Mouse (Mus musculus): Measurements from ENCODE around the gene Rtn2. TPM values are rescaled to one million over a fixed set of nuclear protein-coding genes. Genes with fewer than 3 reads are reported as not detected.

Gene Rtn2
- polyA plus RNA-seq, 1 experiment, result 6.8 TPM

- TF ChIP-seq POLR2A (IDR thresholded peaks at IDR 0.05; ENCODE audit: low read depth, low read length) (no peak), CTCF (IDR thresholded peaks at IDR 0.05; ENCODE audit: borderline replicate concordance, insufficient read depth, low read length) (no peak)
- Histone ChIP-seq H3K4me1 (ENCODE audit: control insufficient read depth, insufficient read depth, low read length) (peaks cover 7% of the 10 kb centered on the region), H3K4me3 (ENCODE audit: insufficient read depth, low read length) (no peak overlapping the region)
These were observed 31.6 kb downstream of the Rtn2 start for GRCm38 (mm10) chr7:19314033-19314432.

GRCm38 (mm10) chr7:19316451-19317161 is 34.2 kb downstream of the Rtn2 start:
- Histone ChIP-seq H3K27ac (ENCODE audit: insufficient read depth, low read length) (no peak overlapping the region), H3K4me1 (ENCODE audit: control insufficient read depth, insufficient read depth, low read length) (peaks cover 10% of the 10 kb centered on the region)

More at GRCm38 (mm10) chr7:19314033-19314432, 31.6 kb downstream of the Rtn2 start:
- no peak overlapping the region for H3K27ac ChIP-seq (ENCODE audit: insufficient read depth, low read length)

GRCm38 (mm10) chr7:19318201-19318600 is 35.8 kb downstream of the Rtn2 start:
- H3K4me1 ChIP-seq (ENCODE audit: control insufficient read depth, insufficient read depth, low read length), result peaks cover 10% of the 10 kb centered on the region
- no peak for TF ChIP-seq CTCF (IDR thresholded peaks at IDR 0.05; ENCODE audit: borderline replicate concordance, insufficient read depth, low read length)
- H3K4me3 ChIP-seq (ENCODE audit: insufficient read depth, low read length), result no peak overlapping the region
- H3K27ac ChIP-seq (ENCODE audit: insufficient read depth, low read length), result no peak overlapping the region

More at GRCm38 (mm10) chr7:19316451-19317161, 34.2 kb downstream of the Rtn2 start:
- no peak for TF ChIP-seq CTCF (IDR thresholded peaks at IDR 0.05; ENCODE audit: borderline replicate concordance, insufficient read depth, low read length)
- TF ChIP-seq POLR2A (IDR thresholded peaks at IDR 0.05; ENCODE audit: low read depth, low read length), result no peak
- no peak overlapping the region for H3K4me3 ChIP-seq (ENCODE audit: insufficient read depth, low read length)

- H3K4me1 ChIP-seq (ENCODE audit: control insufficient read depth, insufficient read depth, low read length), result peaks cover 10% of the 10 kb centered on the region
- no peak overlapping the region for H3K4me3 ChIP-seq (ENCODE audit: insufficient read depth, low read length)
- no peak overlapping the region for H3K27ac ChIP-seq (ENCODE audit: insufficient read depth, low read length)
- no peak for TF ChIP-seq CTCF (IDR thresholded peaks at IDR 0.05; ENCODE audit: borderline replicate concordance, insufficient read depth, low read length)
- no peak for TF ChIP-seq POLR2A (IDR thresholded peaks at IDR 0.05; ENCODE audit: low read depth, low read length)
These were observed 36.3 kb downstream of the Rtn2 start for GRCm38 (mm10) chr7:19318676-19319075.

DNA sequence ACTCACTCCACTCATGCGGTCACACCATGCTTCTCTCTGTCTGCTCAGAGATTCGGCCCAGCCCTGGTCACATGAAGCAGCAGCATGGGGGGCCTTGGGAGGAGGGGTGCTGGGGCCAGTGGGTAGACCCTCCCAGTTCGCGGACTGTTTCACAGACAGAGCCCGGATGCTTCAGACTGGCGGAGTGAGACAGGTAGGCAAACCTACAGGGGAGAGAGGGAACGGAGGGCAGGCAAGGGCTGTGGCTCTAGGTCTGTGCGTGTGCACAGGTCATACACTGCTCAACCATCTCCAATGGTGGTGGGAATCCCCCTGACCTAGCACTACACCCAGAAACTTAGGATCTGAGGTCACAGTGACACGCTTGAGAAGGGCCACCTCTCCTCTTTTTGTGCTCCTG is 37.0 kb downstream of the Rtn2 start:
- TF ChIP-seq POLR2A (IDR thresholded peaks at IDR 0.05; ENCODE audit: low read depth, low read length) (no peak), CTCF (IDR thresholded peaks at IDR 0.05; ENCODE audit: borderline replicate concordance, insufficient read depth, low read length) (no peak)
- Histone ChIP-seq H3K27ac (ENCODE audit: insufficient read depth, low read length) (no peak overlapping the region), H3K4me1 (ENCODE audit: control insufficient read depth, insufficient read depth, low read length) (peaks cover 10% of the 10 kb centered on the region)

DNA sequence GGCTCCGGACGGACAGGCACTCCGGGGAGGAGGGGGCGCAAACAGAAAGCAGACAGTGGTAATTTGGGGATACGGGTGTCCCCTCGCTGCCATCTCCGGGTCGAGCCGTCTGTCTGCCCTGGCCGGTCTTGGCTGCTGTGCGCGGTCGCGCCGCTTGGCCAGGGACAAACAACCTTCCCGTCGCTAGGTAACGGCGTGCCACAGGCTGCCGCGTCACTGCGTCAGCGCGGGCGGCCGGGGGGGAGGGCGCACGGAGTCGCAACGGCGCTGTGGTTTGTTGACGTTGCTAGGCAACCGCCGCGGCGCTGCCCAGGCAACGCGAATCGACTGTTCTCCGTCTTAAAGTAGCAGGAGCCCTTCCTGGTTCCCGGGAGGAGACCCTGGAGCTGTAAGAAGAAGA is 37.5 kb downstream of the Rtn2 start:
- Histone ChIP-seq H3K4me3 (ENCODE audit: insufficient read depth, low read length) (peak overlapping the region; percentile 32), H3K4me1 (ENCODE audit: control insufficient read depth, insufficient read depth, low read length) (peaks cover 10% of the 10 kb centered on the region), H3K27ac (ENCODE audit: insufficient read depth, low read length) (no peak overlapping the region)
- TF ChIP-seq CTCF (IDR thresholded peaks at IDR 0.05; ENCODE audit: borderline replicate concordance, insufficient read depth, low read length) (no peak), POLR2A (IDR thresholded peaks at IDR 0.05; ENCODE audit: low read depth, low read length) (no peak)

More for the DNA sequence above, 37.0 kb downstream of the Rtn2 start:
- H3K4me3 ChIP-seq (ENCODE audit: insufficient read depth, low read length), result peak overlapping the region; percentile 32

DNA sequence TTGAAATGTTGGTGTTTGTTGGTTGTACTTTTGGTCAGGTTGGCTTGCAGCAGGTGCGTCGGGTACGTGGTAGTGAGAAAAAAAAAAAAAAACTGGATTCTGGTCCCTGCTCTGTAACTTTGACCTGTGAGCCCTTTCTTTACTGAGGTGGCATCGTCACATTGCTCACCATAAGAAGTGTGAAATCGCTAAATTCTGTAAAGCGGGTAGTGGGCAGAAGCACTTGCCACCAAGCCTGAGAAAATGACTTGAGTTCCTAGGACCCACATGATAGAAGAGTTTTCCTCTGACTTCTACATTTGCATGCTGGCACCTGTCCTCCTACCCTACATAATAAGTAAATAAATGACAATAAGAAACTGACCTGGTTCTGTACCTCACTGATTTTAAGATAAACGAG is 38.2 kb downstream of the Rtn2 start:
- Histone ChIP-seq H3K4me3 (ENCODE audit: insufficient read depth, low read length) (no peak overlapping the region), H3K27ac (ENCODE audit: insufficient read depth, low read length) (no peak overlapping the region), H3K4me1 (ENCODE audit: control insufficient read depth, insufficient read depth, low read length) (peaks cover 10% of the 10 kb centered on the region)
- TF ChIP-seq CTCF (IDR thresholded peaks at IDR 0.05; ENCODE audit: borderline replicate concordance, insufficient read depth, low read length), result no peak
- no peak for TF ChIP-seq POLR2A (IDR thresholded peaks at IDR 0.05; ENCODE audit: low read depth, low read length)

GRCm38 (mm10) chr7:19321464-19321863 is 39.0 kb downstream of the Rtn2 start:
- H3K27ac ChIP-seq (ENCODE audit: insufficient read depth, low read length), result no peak overlapping the region
- TF ChIP-seq CTCF (IDR thresholded peaks at IDR 0.05; ENCODE audit: borderline replicate concordance, insufficient read depth, low read length) (no peak), POLR2A (IDR thresholded peaks at IDR 0.05; ENCODE audit: low read depth, low read length) (no peak)
- H3K4me1 ChIP-seq (ENCODE audit: control insufficient read depth, insufficient read depth, low read length), result peaks cover 10% of the 10 kb centered on the region
- no peak overlapping the region for H3K4me3 ChIP-seq (ENCODE audit: insufficient read depth, low read length)

DNA sequence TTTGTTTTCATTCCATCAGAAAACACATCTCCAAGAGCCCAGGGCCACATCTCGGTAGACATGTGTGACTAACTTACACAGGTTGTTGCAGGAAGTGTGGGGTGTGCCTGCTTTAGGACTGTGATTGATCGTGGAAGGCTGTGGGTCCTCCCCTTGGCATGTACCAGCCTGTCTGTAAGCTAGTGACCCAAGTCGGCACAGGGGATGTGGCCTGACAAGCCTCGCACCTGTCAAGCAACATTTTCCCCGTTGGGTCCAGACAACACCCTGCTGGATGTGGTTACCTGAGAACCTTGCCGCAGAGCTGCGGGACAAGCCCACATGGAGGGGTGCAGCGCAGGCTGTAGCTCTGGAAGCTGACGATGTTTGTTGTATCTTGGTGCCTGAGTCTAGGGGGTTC is 40.1 kb downstream of the Rtn2 start:
- TF ChIP-seq POLR2A (IDR thresholded peaks at IDR 0.05; ENCODE audit: low read depth, low read length) (no peak), CTCF (IDR thresholded peaks at IDR 0.05; ENCODE audit: borderline replicate concordance, insufficient read depth, low read length) (no peak)
- Histone ChIP-seq H3K4me1 (ENCODE audit: control insufficient read depth, insufficient read depth, low read length) (peaks cover 7% of the 10 kb centered on the region; the same call in 1 of the 2 replicates), H3K27ac (ENCODE audit: insufficient read depth, low read length) (no peak overlapping the region), H3K4me3 (ENCODE audit: insufficient read depth, low read length) (no peak overlapping the region)

GRCm38 (mm10) chr7:19324221-19324620 is 41.8 kb downstream of the Rtn2 start:
- Histone ChIP-seq H3K4me1 (ENCODE audit: control insufficient read depth, insufficient read depth, low read length) (peaks cover 6% of the 10 kb centered on the region; the same call in 1 of the 2 replicates), H3K27ac (ENCODE audit: insufficient read depth, low read length) (no peak overlapping the region), H3K4me3 (ENCODE audit: insufficient read depth, low read length) (no peak overlapping the region)
- no peak for TF ChIP-seq CTCF (IDR thresholded peaks at IDR 0.05; ENCODE audit: borderline replicate concordance, insufficient read depth, low read length)
- TF ChIP-seq POLR2A (IDR thresholded peaks at IDR 0.05; ENCODE audit: low read depth, low read length), result no peak

Measured in embryonic fibroblast, embryonic 13.5 days (primary cell).